Mouse (Mus musculus) lung, embryonic 14.5 days (tissue): ENCODE data around the gene Hcrtr1. TPM values are rescaled to one million over a fixed set of nuclear protein-coding genes. Genes with fewer than 3 reads are reported as not detected.

ENCODE experiments used
- ATAC-seq: fragments of 200-750 bp; cut with Nextera tagmentation; 2 replicates; pipeline ENCODE4 v1.8.0; 2017; ENCODE audit warnings: mild to moderate bottlenecking, moderate TSS enrichment, moderate library complexity; ENCODE audit not compliant: insufficient read depth
- DNase-seq: peaks from one replicate; pipeline ENCODE4 v3.0.0-alpha.2; 2015
- H3K27ac ChIP-seq: fragments of 300-500 bp; sonication (generic); 2 replicates; pipeline ENCODE4 v1.5.1; 2014; ENCODE audit warnings: low read depth, mild to moderate bottlenecking, moderate library complexity
- H3K27me3 ChIP-seq: fragments of 300-500 bp; sonication (generic); 2 replicates; pipeline ENCODE4 v1.6.1; 2014; ENCODE audit warnings: low read length, control low read depth; ENCODE audit not compliant: insufficient read depth
- H3K36me3 ChIP-seq: fragments of 300-500 bp; sonication (generic); 2 replicates; pipeline ENCODE4 v1.6.1; 2014; ENCODE audit warnings: control low read depth; ENCODE audit not compliant: insufficient read depth
- H3K4me1 ChIP-seq: fragments of 300-500 bp; sonication (generic); 2 replicates; pipeline ENCODE4 v1.6.1; 2014; ENCODE audit warnings: antibody characterized with exemption, control low read depth; ENCODE audit not compliant: insufficient read depth
- H3K4me2 ChIP-seq: fragments of 300-500 bp; sonication (generic); 2 replicates; pipeline ENCODE4 v1.6.1; 2014; ENCODE audit warnings: mild to moderate bottlenecking
- H3K4me3 ChIP-seq: fragments of 300-500 bp; sonication (generic); 2 replicates; pipeline ENCODE4 v1.5.1; 2014; ENCODE audit warnings: low read depth, low read length
- H3K9ac ChIP-seq: fragments of 300-500 bp; sonication (generic); 2 replicates; pipeline ENCODE4 v1.6.1; 2014
- H3K9me3 ChIP-seq: fragments of 300-500 bp; sonication (generic); 2 replicates; pipeline ENCODE4 v1.6.1; 2016; ENCODE audit warnings: low read depth, low read length, control low read depth
- CTCF ChIP-seq: IDR thresholded peaks from 2 replicates; pipeline ENCODE4 v1.5.1; 2016; ENCODE audit warnings: antibody characterized with exemption, low read depth
- WGBS: fragments of 180-500 bp; shearing (Covaris S2); extraction: QIAGEN DNeasy Blood & Tissue Kit; methylation state at CpG from one replicate; pipeline ENCODE4 v1.1.7; 2014; 5-methylcytosine and 5-hydroxymethylcytosine counted together
- polyA plus RNA-seq: library from polyadenylated mRNA; unstranded; fragments of >200 nt; fragmentation: Nextera tagmentation; extraction: Ambion mirVana; gene quantifications from 2 replicates; pipeline ENCODE4 v1.2.1, GENCODE M21; 2014

Hcrtr1 gene
- polyA plus RNA-seq, 1 experiment from 2014 or later, result 0.39 TPM

DNA sequence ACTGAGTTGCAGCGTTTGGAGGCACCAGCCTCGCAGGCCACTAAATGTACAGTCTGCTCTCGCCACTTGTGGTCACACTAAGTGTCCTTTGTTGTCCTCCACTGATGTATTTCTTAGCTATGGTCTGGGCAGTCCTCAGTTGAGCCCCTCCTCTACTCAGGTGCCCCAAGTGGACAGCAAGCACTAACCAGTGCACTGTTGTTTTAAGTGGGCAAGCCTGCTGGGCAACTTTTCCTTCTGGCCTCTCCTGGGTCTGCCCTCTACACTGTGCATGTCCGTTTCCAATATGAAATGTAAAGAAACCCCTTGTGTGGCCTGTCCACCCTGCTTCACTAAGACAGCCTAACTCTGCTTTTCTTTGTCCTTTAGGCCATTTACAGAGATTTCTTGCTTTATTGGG, 15.0 kb downstream of the Hcrtr1 start:
- Histone ChIP-seq H3K9ac (no peak overlapping the region), H3K9me3 (no peaks in the 10 kb centered on the region), H3K27me3 (no peaks in the 10 kb centered on the region), H3K4me3 (no peak overlapping the region), H3K4me1 (no peaks in the 10 kb centered on the region), H3K36me3 (peaks cover 64% of the 10 kb centered on the region), H3K4me2 (no peak overlapping the region), H3K27ac (peak overlapping the region; percentile 67)
- no peak for TF ChIP-seq CTCF
- 64% methylated on average over 4 of the region's 4 CpGs for WGBS
- ATAC-seq, result peak; percentile 57; the same call in 1 of the 2 replicates
- DNase-seq, result peak; percentile 42

DNA sequence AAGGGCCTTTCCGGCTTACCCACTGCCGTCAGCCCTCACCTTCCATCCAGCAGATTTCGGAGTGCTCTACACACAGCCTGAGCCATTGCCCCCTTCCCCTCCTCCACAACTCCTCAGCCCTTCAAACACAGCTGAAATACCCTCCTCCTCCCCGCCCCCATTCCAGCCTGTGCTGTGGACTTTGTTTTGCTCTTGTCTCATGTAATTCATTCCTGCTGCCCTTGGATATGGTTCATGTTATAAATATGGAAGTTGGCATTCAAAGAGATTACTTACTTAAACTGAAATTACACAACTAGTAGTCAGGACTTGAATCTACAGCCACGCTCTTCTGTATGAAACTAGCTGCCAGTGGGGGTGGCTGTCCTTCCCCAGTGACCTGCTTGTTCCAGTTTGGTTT, 16.1 kb downstream of the Hcrtr1 start:
- Histone ChIP-seq H3K4me2 (no peak overlapping the region), H3K36me3 (peaks cover 64% of the 10 kb centered on the region), H3K9ac (no peak overlapping the region), H3K27ac (no peak overlapping the region; the same call in 1 of the 2 replicates), H3K4me1 (no peaks in the 10 kb centered on the region), H3K4me3 (no peak overlapping the region), H3K27me3 (no peaks in the 10 kb centered on the region), H3K9me3 (no peaks in the 10 kb centered on the region)
- 79% methylated on average over 5 of the region's 5 CpGs for WGBS
- no peak for DNase-seq
- ATAC-seq, result no peak
- no peak for TF ChIP-seq CTCF

DNA sequence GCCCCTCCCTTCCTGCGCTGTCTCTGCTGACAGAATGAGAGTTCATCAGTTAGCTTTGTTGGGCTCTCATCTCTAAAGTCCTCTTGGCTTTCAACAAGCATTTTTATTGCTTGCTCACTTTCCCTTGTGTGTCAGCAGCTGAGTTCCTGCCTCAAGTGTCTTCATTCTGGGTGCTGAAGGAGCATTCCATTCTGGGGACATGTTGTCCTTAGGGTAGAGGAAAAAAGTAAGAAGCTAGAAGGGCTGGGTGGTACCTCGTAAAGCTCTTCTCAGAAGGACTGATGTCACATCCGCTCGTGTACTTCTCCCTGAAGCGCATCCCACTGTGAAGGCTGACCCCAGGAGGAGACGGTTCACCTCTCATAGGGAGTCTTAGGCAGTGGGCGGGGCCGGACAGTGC, 17.6 kb downstream of the Hcrtr1 start:
- 75% methylated on average over 8 of the region's 8 CpGs for WGBS
- Histone ChIP-seq H3K4me3 (no peak overlapping the region), H3K4me1 (no peaks in the 10 kb centered on the region), H3K4me2 (no peak overlapping the region), H3K27me3 (no peaks in the 10 kb centered on the region), H3K9ac (no peak overlapping the region), H3K9me3 (no peaks in the 10 kb centered on the region), H3K36me3 (peaks cover 52% of the 10 kb centered on the region), H3K27ac (no peak overlapping the region)
- ATAC-seq (no peak), DNase-seq (no peak)
- no peak for TF ChIP-seq CTCF

DNA sequence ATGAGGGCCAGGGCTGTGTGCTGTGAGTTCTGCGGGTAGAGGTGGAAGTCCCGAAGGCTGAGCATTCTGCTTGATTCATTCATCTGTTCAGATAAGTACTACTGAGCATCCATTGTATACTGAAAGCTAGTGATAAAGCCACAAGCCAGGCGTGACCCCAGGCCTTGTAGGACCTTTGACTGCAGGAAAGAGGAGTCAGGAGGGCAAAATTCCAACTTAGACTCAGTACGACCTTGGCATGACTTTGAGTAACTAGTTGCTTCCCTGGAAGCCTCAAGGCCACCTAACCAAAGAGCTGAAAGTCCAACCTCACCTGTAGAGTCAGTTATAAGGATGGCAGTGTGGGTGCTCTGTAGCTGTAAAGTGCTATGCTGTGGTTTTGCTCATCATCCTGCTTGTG, 18.4 kb downstream of the Hcrtr1 start:
- WGBS, result 74% methylated on average over 4 of the region's 4 CpGs
- DNase-seq, result no peak
- Histone ChIP-seq H3K4me2 (no peak overlapping the region), H3K36me3 (peaks cover 44% of the 10 kb centered on the region), H3K9me3 (no peaks in the 10 kb centered on the region), H3K9ac (no peak overlapping the region), H3K27ac (no peak overlapping the region), H3K27me3 (no peaks in the 10 kb centered on the region), H3K4me3 (no peak overlapping the region), H3K4me1 (no peaks in the 10 kb centered on the region)
- TF ChIP-seq CTCF, result no peak
- no peak for ATAC-seq

DNA sequence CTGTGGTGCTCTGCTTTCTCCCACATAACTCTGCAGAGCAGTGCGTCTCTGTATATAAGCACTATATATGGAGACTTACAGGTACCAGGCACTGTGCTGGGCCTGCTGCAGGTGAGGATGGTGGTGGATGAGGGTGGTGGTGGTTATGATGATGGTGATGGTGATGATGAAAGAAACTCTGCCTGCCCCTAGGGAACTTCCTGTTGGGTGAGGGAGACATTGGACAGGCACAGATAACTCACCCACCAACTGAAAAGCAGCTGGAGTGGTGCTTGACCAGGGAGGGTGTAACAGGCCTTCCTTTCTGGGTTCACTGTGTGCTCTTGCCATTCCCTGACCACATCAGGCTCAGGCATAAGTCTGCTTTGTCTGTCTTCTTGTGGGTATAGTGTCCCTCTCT, 26.4 kb downstream of the Hcrtr1 start:
- no peak for TF ChIP-seq CTCF
- Histone ChIP-seq H3K9ac (no peak overlapping the region), H3K4me1 (peaks cover 5% of the 10 kb centered on the region; the same call in 1 of the 2 replicates), H3K9me3 (no peaks in the 10 kb centered on the region), H3K4me2 (no peak overlapping the region), H3K27ac (no peak overlapping the region), H3K4me3 (no peak overlapping the region), H3K27me3 (no peaks in the 10 kb centered on the region), H3K36me3 (peaks cover 11% of the 10 kb centered on the region; the same call in 1 of the 2 replicates)
- 96% methylated on average over 1 of the region's 1 CpGs for WGBS
- DNase-seq, result no peak
- no peak for ATAC-seq

DNA sequence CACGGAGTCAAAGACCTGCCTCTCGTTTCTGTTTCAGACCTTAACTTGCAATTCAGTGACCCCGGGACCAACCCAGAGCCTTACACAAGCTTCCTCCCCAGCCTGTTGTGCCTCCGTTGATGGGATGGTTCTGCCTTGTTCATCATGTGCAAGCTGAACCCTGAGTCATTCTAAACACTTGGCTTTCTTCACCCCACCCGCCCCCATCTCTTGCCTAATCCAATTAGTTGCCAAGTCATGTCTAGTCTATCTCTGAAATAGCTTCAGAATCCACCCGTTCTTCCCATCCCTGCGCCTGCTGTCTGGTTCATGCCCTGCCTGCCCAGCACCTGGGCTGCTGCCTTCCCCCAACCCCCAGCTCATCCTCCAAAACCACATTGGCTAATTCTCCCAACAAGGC, 26.9 kb downstream of the Hcrtr1 start:
- ATAC-seq (no peak), DNase-seq (no peak)
- no peak for TF ChIP-seq CTCF
- Histone ChIP-seq H3K4me3 (no peak overlapping the region), H3K36me3 (peaks cover 11% of the 10 kb centered on the region; the same call in 1 of the 2 replicates), H3K27me3 (no peaks in the 10 kb centered on the region), H3K27ac (no peak overlapping the region), H3K4me1 (peaks cover 5% of the 10 kb centered on the region; the same call in 1 of the 2 replicates), H3K4me2 (no peak overlapping the region), H3K9ac (no peak overlapping the region), H3K9me3 (no peaks in the 10 kb centered on the region)
- WGBS, result 58% methylated on average over 7 of the region's 7 CpGs

DNA sequence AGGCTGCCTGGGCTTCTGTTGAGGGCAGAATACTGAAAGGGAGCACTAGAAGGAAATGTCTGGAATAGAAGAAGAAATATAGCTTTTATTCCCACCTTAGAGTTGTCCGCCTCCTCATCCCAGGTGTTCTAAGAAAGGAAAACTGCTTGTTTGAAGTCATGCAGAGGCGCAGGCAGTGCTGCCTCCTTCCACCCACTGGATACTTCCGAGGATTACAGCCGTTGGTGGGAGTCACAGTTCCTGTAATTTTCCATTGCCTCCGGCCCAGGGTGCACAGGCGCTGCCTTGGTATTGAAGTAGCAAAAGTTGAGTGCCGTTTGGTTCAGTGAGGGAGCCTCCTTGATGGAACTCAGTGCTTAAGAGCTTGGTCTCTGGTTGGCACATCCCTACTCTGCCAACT, 29.1 kb downstream of the Hcrtr1 start:
- H3K27ac ChIP-seq, result no peak overlapping the region
- 83% methylated on average over 7 of the region's 7 CpGs for WGBS

DNA sequence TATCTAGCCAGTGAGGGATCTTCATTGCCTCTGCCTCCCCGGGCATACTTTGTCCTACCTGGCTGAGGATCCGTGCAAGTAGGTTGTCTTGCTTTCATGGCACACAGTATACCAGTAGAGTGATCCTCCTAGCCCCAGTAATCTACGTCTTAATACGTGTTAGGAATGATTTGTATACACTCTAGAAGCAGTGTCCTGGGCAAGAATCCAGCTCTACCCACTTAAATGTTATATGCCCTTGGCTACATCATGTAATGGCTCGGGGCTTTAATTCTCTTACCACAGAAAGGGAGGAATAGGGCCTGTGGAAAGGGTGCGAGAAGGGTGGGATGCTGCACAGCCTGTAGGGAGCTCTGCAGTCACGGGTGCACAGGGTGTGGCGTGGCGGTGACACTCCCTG, 29.5 kb downstream of the Hcrtr1 start:
- Histone ChIP-seq H3K4me2 (no peak overlapping the region), H3K36me3 (peaks cover 7% of the 10 kb centered on the region; the same call in 1 of the 2 replicates), H3K9ac (no peak overlapping the region), H3K9me3 (no peaks in the 10 kb centered on the region), H3K27me3 (no peaks in the 10 kb centered on the region), H3K4me1 (peaks cover 5% of the 10 kb centered on the region; the same call in 1 of the 2 replicates), H3K4me3 (no peak overlapping the region), H3K27ac (no peak overlapping the region)
- WGBS, result 86% methylated on average over 9 of the region's 9 CpGs
- ATAC-seq (no peak), DNase-seq (no peak)
- no peak for TF ChIP-seq CTCF

More for the DNA sequence above, 29.1 kb downstream of the Hcrtr1 start:
- Histone ChIP-seq H3K9ac (no peak overlapping the region), H3K9me3 (no peaks in the 10 kb centered on the region), H3K27me3 (no peaks in the 10 kb centered on the region), H3K4me2 (no peak overlapping the region), H3K4me1 (peaks cover 5% of the 10 kb centered on the region; the same call in 1 of the 2 replicates), H3K4me3 (no peak overlapping the region), H3K36me3 (peaks cover 10% of the 10 kb centered on the region; the same call in 1 of the 2 replicates)
- no peak for TF ChIP-seq CTCF
- DNase-seq, result no peak
- ATAC-seq, result no peak
